Comparison of ENCODE assay signal across 9 mouse cellular contexts in genomic region chr15:77036320-77036988, GRCm38 (mm10). TPM values are rescaled to one million over a fixed set of nuclear protein-coding genes. Genes with fewer than 3 reads are reported as not detected.
DNase-seq lines count a peak whose midpoint lies in the region; ATAC-seq and TF ChIP-seq lines count a peak whose summit lies in the region.
"Had no signal": no experiment of that assay in that cellular context is flagged by ENCODE, and none has a peak within 500 bp of the region (broad histone marks: within the 10 kb centered on the region; RNA-seq: fewer than 3 reads in every experiment).

No protein-coding gene starts in this region.

- peak overlapping the region; percentile 30; the same call in 1 of the 2 replicates for H3K9ac ChIP-seq in hindbrain, embryonic 13.5 days
- no peak overlapping the region; the same call in 1 of the 2 replicates for H3K9ac ChIP-seq in liver, embryonic 11.5 days (ENCODE audit: low read depth, low read length)
- H3K9ac ChIP-seq in neural tube, embryonic 15.5 days (replicated peaks): 0 out of 2 replicates have a peak overlapping the region, but pooled peaks have one; percentile 1

- TF ChIP-seq CTCF in C2C12 (IDR thresholded peaks at IDR 0.05; ENCODE audit: control insufficient read depth, insufficient read depth, insufficient read length): no peak

- no peaks in the 10 kb centered on the region for H3K9me3 ChIP-seq in hindbrain, embryonic 13.5 days
- H3K9me3 ChIP-seq in liver, embryonic 11.5 days (ENCODE audit: control insufficient read depth, low read length): no peaks in the 10 kb centered on the region
- no peaks in the 10 kb centered on the region for H3K9me3 ChIP-seq in neural tube, embryonic 15.5 days (replicated peaks)

- H3K4me2 ChIP-seq in hindbrain, embryonic 13.5 days: no peak overlapping the region
- no peak overlapping the region for H3K4me2 ChIP-seq in liver, embryonic 11.5 days
- H3K4me2 ChIP-seq in neural tube, embryonic 15.5 days: no peak overlapping the region

- ATAC-seq in hindbrain, embryonic 13.5 days (ENCODE audit: low FRiP score): no peak
- ATAC-seq in liver, embryonic 11.5 days (replicated peaks; ENCODE audit: low FRiP score): no peak
- ATAC-seq in neural tube, embryonic 15.5 days (ENCODE audit: low FRiP score): 0 out of 2 replicates have a peak, but pooled peaks have one; percentile 38

- 79% methylated on average over 11 of the region's 11 CpGs for WGBS in hindbrain, embryonic 13.5 days
- 66% methylated on average over 11 of the region's 11 CpGs for WGBS in liver, embryonic 11.5 days
- 66% methylated on average over 11 of the region's 11 CpGs for WGBS in neural tube, embryonic 15.5 days

- no peaks in the 10 kb centered on the region for H3K36me3 ChIP-seq in C2C12 (ENCODE audit: control insufficient read depth, insufficient read depth)
- no peaks in the 10 kb centered on the region for H3K36me3 ChIP-seq in hindbrain, embryonic 13.5 days
- H3K36me3 ChIP-seq in liver, embryonic 11.5 days (ENCODE audit: control insufficient read depth, insufficient read depth, low read length): no peaks in the 10 kb centered on the region
- H3K36me3 ChIP-seq in neural tube, embryonic 15.5 days: no peaks in the 10 kb centered on the region

- H3ac ChIP-seq in C2C12 (ENCODE audit: control insufficient read depth, insufficient read length, low read depth): peak overlapping the region; percentile 75

- peak overlapping the region; percentile 81 for H3K27ac ChIP-seq in hindbrain, embryonic 13.5 days
- H3K27ac ChIP-seq in liver, embryonic 11.5 days (ENCODE audit: low read depth, low read length): peak overlapping the region; percentile 76
- H3K27ac ChIP-seq in neural tube, embryonic 15.5 days (replicated peaks): peak overlapping the region; percentile 81

- peak; percentile 57 to 73 for DNase-seq in adrenal gland, adult 18-20 months (ENCODE audit: low spot score in 2 of 2)
- peak; percentile 94 for DNase-seq in gastrocnemius, adult 18-20 months (ENCODE audit: low spot score)
- no peak for DNase-seq in liver, embryonic 11.5 days (ENCODE audit: low spot score)
- DNase-seq in thymus, postnatal 0 days (ENCODE audit: low spot score): no peak
- no peak for DNase-seq in left cerebral cortex, adult 9 months (ENCODE audit: low spot score in 2 of 2)

- no peaks in the 10 kb centered on the region for H3K79me3 ChIP-seq in C2C12 (ENCODE audit: low read depth)

- H3K4me3 ChIP-seq in C2C12 (ENCODE audit: insufficient read depth, poor library complexity, severe bottlenecking): no peak overlapping the region
- no peak overlapping the region for H3K4me3 ChIP-seq in hindbrain, embryonic 13.5 days
- H3K4me3 ChIP-seq in liver, embryonic 11.5 days (ENCODE audit: low read depth, low read length): no peak overlapping the region
- no peak overlapping the region for H3K4me3 ChIP-seq in neural tube, embryonic 15.5 days (replicated peaks)

- H3K4me1 ChIP-seq in hindbrain, embryonic 13.5 days (replicated peaks): peaks cover 29% of the 10 kb centered on the region
- H3K4me1 ChIP-seq in liver, embryonic 11.5 days (replicated peaks; ENCODE audit: control insufficient read depth, insufficient read depth, low read length): 0 out of 2 replicates have a peak, but pooled peaks cover 2% of the 10 kb centered on the region
- peaks cover 21% of the 10 kb centered on the region for H3K4me1 ChIP-seq in neural tube, embryonic 15.5 days

- no peaks in the 10 kb centered on the region for H3K79me2 ChIP-seq in C2C12 (ENCODE audit: control insufficient read depth, insufficient read depth)

- H3K27me3 ChIP-seq in C2C12 (ENCODE audit: control insufficient read depth, insufficient read depth, insufficient read length): no peaks in the 10 kb centered on the region
- H3K27me3 ChIP-seq in hindbrain, embryonic 13.5 days: no peaks in the 10 kb centered on the region
- no peaks in the 10 kb centered on the region for H3K27me3 ChIP-seq in liver, embryonic 11.5 days (replicated peaks; ENCODE audit: control insufficient read depth, insufficient read depth, low read length)
- H3K27me3 ChIP-seq in neural tube, embryonic 15.5 days (replicated peaks): no peaks in the 10 kb centered on the region

TF ChIP-seq in C2C12, 6 proteins besides CTCF, POLR2A, EP300 and RAD21:
- TF ChIP-seq MYOD1 (IDR thresholded peaks at IDR 0.05; ENCODE audit: control insufficient read depth, insufficient read length, low read depth) (peak; percentile 92), FOSL1 (IDR thresholded peaks at IDR 0.05; ENCODE audit: insufficient read depth, low read length, poor library complexity, severe bottlenecking) (peak; percentile 36), USF1 (IDR thresholded peaks at IDR 0.05; ENCODE audit: low read depth) (peak; percentile 4), MYOG (IDR thresholded peaks at IDR 0.05; ENCODE audit: control insufficient read depth, extremely low read depth, insufficient read length) (no peak), CEBPB (IDR thresholded peaks at IDR 0.05; ENCODE audit: low read depth) (no peak), MAX (IDR thresholded peaks at IDR 0.05) (peak; percentile 17)

RNA-seq across cellular contexts. Expression of gene Apol6, which starts 8.1 kb away (rescaled TPM):
- 0.06 TPM for polyA plus RNA-seq in C2C12 (2012; fragmentation: generic; extraction: Trizol)
- 10 to 100 TPM; 11.1 to 65.3 TPM for total RNA-seq in adrenal gland, adult 18-20 months (2021)
- 10 to 100 TPM; 47.5 to 80.8 TPM for total RNA-seq in gastrocnemius, adult 18-20 months (2021)
- not detected in 2 replicates for polyA plus RNA-seq in hindbrain, embryonic 13.5 days (2015; fragmentation: Nextera tagmentation; extraction: Ambion mirVana)
- not detected in 2 replicates for polyA plus RNA-seq in liver, embryonic 11.5 days (2014; fragmentation: Nextera tagmentation; extraction: Ambion mirVana)
- 0.54 TPM in 1 of 2 replicates, not detected in the other for polyA plus RNA-seq in neural tube, embryonic 15.5 days (2015; fragmentation: Nextera tagmentation; extraction: Ambion mirVana)
- not detected in 2 replicates for polyA plus RNA-seq in thymus, postnatal 0 days (2015; fragmentation: Nextera tagmentation; extraction: Ambion mirVana)
- total RNA-seq: neutrophil, adult 5-6 weeks had no signal

RNA-seq across cellular contexts. Expression of gene Mb, which starts 14.0 kb away (rescaled TPM):
- polyA plus RNA-seq in C2C12 (2012; fragmentation: generic; extraction: Trizol): 3.1 TPM
- total RNA-seq in adrenal gland, adult 18-20 months (2021): 1 to 10 TPM; 4.7 to 7.8 TPM
- total RNA-seq in gastrocnemius, adult 18-20 months (2021): 1,000 to 10,000 TPM; 5,214 to 6,251 TPM
- polyA plus RNA-seq in hindbrain, embryonic 13.5 days (2015; fragmentation: Nextera tagmentation; extraction: Ambion mirVana): 0.44 and 0.62 TPM in 2 replicates
- polyA plus RNA-seq in liver, embryonic 11.5 days (2014; fragmentation: Nextera tagmentation; extraction: Ambion mirVana): 0.29 and 0.56 TPM in 2 replicates
- polyA plus RNA-seq in neural tube, embryonic 15.5 days (2015; fragmentation: Nextera tagmentation; extraction: Ambion mirVana): 1.3 TPM in 2 replicates
- 0.73 and 0.99 TPM in 2 replicates for polyA plus RNA-seq in thymus, postnatal 0 days (2015; fragmentation: Nextera tagmentation; extraction: Ambion mirVana)
- total RNA-seq: neutrophil, adult 5-6 weeks had no signal

Comparison
In these comparisons a context has a peak if more than half of its experiments do, and no peak if none do; other contexts are left out.
1. DNase-seq: peak in adrenal gland, adult 18-20 months (2 of 2) and gastrocnemius, adult 18-20 months (single experiment); none in liver, embryonic 11.5 days (single experiment), thymus, postnatal 0 days (single experiment) and left cerebral cortex, adult 9 months (0 of 2).
2. Peak in every context shown above with its lines, with median percentiles within 50 percentile points of each other: H3K27ac ChIP-seq.